Mouse (Mus musculus) midbrain, postnatal 0 days (tissue): ENCODE data around the gene Cox7a1. TPM values are rescaled to one million over a fixed set of nuclear protein-coding genes. Genes with fewer than 3 reads are reported as not detected.
A peak's percentile ranks its signal among the peaks of the same experiment; 100 is the strongest.

Experiments used
- ATAC-seq: fragments of 200-750 bp; cut with Nextera tagmentation; 2 replicates; pipeline ENCODE4 v1.8.0; 2017; ENCODE audit warnings: moderate number of reproducible peaks, mild to moderate bottlenecking, moderate TSS enrichment, moderate library complexity; ENCODE audit not compliant: low FRiP score
- DNase-seq: peaks from one replicate; pipeline ENCODE4 v3.0.0-alpha.2; 2015; ENCODE audit warnings: low spot score
- H3K27ac ChIP-seq: fragments of 300-500 bp; sonication (generic); 2 replicates; pipeline ENCODE4 v1.5.1; 2014; ENCODE audit warnings: low read depth, mild to moderate bottlenecking, low read length, mixed read lengths
- H3K27me3 ChIP-seq: fragments of 300-500 bp; sonication (generic); 2 replicates; pipeline ENCODE4 v1.6.1; 2014; ENCODE audit warnings: low read length, control low read depth, mixed read lengths; ENCODE audit not compliant: insufficient read depth
- H3K36me3 ChIP-seq: fragments of 300-500 bp; sonication (generic); 2 replicates; pipeline ENCODE4 v1.6.1; 2014; ENCODE audit warnings: low read length, control low read depth, mixed read lengths; ENCODE audit not compliant: insufficient read depth
- H3K4me1 ChIP-seq: fragments of 300-500 bp; sonication (generic); 2 replicates; pipeline ENCODE4 v1.6.1; 2014; ENCODE audit warnings: mild to moderate bottlenecking, control low read depth, antibody characterized with exemption, low read length, mixed read lengths; ENCODE audit not compliant: insufficient read depth
- H3K4me2 ChIP-seq: fragments of 300-500 bp; sonication (generic); 2 replicates; pipeline ENCODE4 v1.6.1; 2014; ENCODE audit warnings: low read depth, mild to moderate bottlenecking, low read length, mixed read lengths; ENCODE audit not compliant: poor library complexity, severe bottlenecking
- H3K4me3 ChIP-seq: fragments of 300-500 bp; sonication (generic); 2 replicates; pipeline ENCODE4 v1.5.1; 2014; ENCODE audit warnings: low read depth, mild to moderate bottlenecking, low read length, moderate library complexity
- H3K9ac ChIP-seq: fragments of 300-500 bp; sonication (generic); replicated peaks from 2 replicates; pipeline ENCODE4 v1.6.1; 2014; ENCODE audit warnings: mild to moderate bottlenecking, low read length, moderate library complexity, mixed read lengths; ENCODE audit not compliant: poor library complexity, severe bottlenecking
- H3K9me3 ChIP-seq: fragments of 300-500 bp; sonication (generic); 2 replicates; pipeline ENCODE4 v1.6.1; 2016; ENCODE audit warnings: low read length, control low read depth
- CTCF ChIP-seq: IDR thresholded peaks from 2 replicates; pipeline ENCODE4 v1.5.1; 2016; ENCODE audit warnings: antibody characterized with exemption, mild to moderate bottlenecking
- WGBS: fragments of 180-500 bp; shearing (Covaris S2); extraction: QIAGEN DNeasy Blood & Tissue Kit; methylation state at CpG from one replicate; pipeline ENCODE4 v1.1.7; 2014; 5-methylcytosine and 5-hydroxymethylcytosine counted together
- polyA plus RNA-seq: library from polyadenylated mRNA; unstranded; fragments of >200 nt; fragmentation: Nextera tagmentation; extraction: Ambion mirVana; gene quantifications from 2 replicates; pipeline ENCODE4 v1.2.1, GENCODE M21; 2015
- total RNA-seq: library from RNA; depleted of rRNA; stranded (reverse); fragments of >200 nt; gene quantifications from 2 replicates; pipeline ENCODE4 v1.2.3, GENCODE M21; 2014

The Cox7a1 gene
- total and polyA plus RNA-seq, 2 experiments from 2014 or later, result 8.8 TPM; not detected in 1

DNA sequence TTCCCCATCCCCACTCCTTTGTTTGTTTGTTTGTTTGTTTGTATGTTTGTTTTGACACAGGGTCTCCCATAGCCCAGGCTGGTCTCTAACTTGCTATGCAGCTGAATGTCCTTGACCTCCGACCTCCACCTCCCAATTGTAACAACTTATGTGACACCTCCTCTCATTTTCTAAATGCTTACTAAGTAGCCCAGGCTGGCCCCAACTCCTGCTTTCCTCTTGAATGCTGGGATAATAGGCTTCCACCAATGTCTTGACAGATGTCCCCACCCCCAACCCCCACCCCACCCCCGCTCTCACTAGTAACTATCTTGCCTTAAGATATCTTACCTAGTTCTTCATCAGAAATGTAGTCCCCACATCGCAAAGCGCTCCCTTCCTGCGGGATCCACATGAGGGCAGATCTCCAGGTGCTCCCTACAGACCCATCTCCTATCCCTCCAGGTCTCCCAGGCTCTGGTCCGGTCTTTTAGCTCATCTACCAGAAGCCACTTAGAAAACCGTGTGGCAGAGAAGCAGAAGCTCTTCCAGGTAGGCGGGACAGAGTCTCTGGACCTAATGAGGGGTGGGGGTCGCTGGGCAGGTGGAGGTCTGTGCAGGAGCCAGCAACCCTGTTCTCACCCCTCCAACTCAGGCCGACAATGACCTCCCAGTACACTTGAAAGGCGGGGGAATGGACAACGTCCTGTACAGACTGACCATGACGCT is 851 bp downstream of the Cox7a1 start:
- Histone ChIP-seq H3K27ac (no peak overlapping the region), H3K9ac (no peak overlapping the region), H3K4me3 (no peak overlapping the region), H3K9me3 (no peaks in the 10 kb centered on the region), H3K27me3 (no peaks in the 10 kb centered on the region), H3K36me3 (peaks cover 41% of the 10 kb centered on the region), H3K4me1 (no peaks in the 10 kb centered on the region), H3K4me2 (no peak overlapping the region)
- no peak for TF ChIP-seq CTCF
- DNase-seq (no peak), ATAC-seq (no peak)
- WGBS, result 79% methylated on average over 13 of the region's 13 CpGs

DNA sequence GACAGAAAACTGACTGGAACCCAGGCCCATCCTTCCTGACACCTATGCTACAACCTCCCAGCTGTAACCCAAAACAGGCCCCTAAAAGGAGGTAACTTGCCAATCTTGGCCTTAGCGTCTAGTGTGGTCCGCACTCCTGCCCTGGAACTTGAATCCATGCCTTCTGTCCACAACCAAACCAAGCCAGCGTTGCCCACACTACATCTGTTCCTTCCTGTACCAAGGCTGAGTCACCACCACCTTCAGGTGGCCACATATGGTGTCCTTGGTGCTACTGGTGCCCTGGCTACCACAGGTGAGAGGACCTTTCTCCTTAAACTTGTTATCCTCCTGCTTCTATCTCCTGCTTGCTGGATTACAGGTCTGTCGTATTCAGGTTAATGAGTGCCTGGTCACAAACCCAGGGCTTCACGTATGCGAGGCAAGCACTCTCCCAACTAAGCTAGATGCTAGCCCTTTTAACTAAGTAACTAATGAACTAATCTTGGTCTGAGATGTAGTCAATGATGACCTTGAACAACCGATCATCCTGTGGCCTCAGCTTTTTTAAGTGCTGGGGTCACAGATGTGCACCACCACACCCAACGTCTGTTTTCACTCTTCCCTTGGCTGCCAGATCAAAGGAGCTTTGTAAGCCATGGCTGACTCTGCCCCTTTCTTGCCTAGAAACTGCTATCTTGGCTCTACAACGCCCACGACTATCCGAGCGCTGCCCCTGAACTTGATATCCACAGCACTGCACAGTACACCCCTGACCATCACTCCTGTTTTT is 4.6 kb downstream of the Cox7a1 start:
- whole genome bisulfite sequencing, result 88% methylated on average over 12 of the region's 12 CpGs
- peaks cover 6% of the 10 kb centered on the region; the same call in 1 of the 2 replicates for H3K4me1 ChIP-seq
- H3K9me3 ChIP-seq, result no peaks in the 10 kb centered on the region
- no peaks in the 10 kb centered on the region for H3K27me3 ChIP-seq
- no peak for DNase-seq
- H3K4me2 ChIP-seq, result no peak overlapping the region
- no peak for TF ChIP-seq CTCF
- no peak overlapping the region for H3K4me3 ChIP-seq
- H3K27ac ChIP-seq, result no peak overlapping the region
- no peak for ATAC-seq
- H3K9ac ChIP-seq, result no peak overlapping the region
- peaks cover 54% of the 10 kb centered on the region for H3K36me3 ChIP-seq

DNA sequence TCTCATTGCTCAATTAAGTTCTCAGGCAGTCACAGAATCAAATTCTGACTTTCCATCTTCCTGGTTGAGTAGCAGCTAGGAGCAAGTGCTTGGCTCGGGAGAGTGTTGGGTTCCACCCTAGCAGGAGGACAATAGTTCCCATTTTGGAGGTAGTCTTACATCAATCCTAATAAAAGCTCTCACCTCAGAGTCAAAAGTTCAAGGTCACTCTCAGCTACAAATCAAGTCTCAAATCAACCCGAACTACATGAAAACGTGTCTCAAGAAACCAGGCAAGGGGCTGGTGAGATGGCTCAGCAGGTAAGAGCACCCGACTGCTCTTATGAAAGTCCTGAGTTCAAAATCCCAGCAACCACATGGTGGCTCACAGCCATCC is 5.2 kb downstream of the Cox7a1 start:
- TF ChIP-seq CTCF, result no peak
- Histone ChIP-seq H3K9ac (no peak overlapping the region), H3K36me3 (peaks cover 54% of the 10 kb centered on the region), H3K27ac (no peak overlapping the region), H3K4me2 (no peak overlapping the region), H3K9me3 (no peaks in the 10 kb centered on the region), H3K27me3 (no peaks in the 10 kb centered on the region), H3K4me3 (no peak overlapping the region), H3K4me1 (peaks cover 6% of the 10 kb centered on the region; the same call in 1 of the 2 replicates)
- no peak for ATAC-seq
- WGBS, result 87% methylated on average over 4 of the region's 4 CpGs
- DNase-seq, result no peak

DNA sequence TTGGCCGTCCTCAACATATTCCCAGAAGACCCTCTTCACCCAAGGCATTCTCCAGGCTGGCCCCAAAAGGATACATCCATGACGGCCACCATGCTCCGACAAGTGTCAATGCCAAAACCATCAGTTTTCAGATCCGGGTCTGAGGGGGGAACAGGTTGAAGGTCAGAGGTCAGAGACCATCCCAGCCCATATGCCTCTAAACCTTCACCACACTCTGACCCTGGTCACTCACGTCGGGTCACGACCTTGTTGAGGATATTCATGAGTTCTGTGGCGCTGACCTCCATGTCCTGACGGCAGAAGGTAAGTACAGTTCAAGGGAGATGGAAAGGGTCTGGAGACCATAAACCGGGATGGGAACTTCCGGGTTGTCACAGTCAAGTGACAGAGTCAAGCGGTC is 8.1 kb downstream of the Cox7a1 start:
- H3K9ac ChIP-seq, result no peak overlapping the region
- peaks cover 35% of the 10 kb centered on the region for H3K36me3 ChIP-seq
- H3K9me3 ChIP-seq, result no peaks in the 10 kb centered on the region
- no peak overlapping the region for H3K4me3 ChIP-seq
- ATAC-seq (no peak), DNase-seq (no peak)
- H3K27ac ChIP-seq, result no peak overlapping the region
- no peak overlapping the region for H3K4me2 ChIP-seq
- peaks cover 6% of the 10 kb centered on the region; the same call in 1 of the 2 replicates for H3K4me1 ChIP-seq
- no peaks in the 10 kb centered on the region for H3K27me3 ChIP-seq
- TF ChIP-seq CTCF, result no peak
- 90% methylated on average over 12 of the region's 12 CpGs for WGBS

DNA sequence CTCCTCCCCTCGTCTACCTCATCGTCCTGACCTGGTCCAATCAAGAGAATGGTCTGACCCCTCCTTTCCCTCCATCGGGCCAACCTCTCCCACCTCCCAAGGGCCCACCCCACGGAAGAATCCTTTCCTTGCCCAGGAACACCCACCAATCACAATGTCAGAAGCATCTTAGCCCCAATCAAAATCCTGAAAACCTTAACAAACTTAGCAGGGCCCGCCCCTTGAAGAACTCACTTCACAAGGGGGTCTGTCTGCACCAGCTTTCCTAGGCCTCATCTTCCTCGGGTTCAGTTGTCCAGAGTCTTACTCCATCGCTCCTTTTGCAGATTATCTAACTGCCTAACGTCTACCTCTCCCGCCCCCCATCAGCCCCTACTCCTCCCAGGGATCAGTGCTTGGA is 9.1 kb downstream of the Cox7a1 start:
- peak overlapping the region; percentile 53 for H3K4me2 ChIP-seq
- ATAC-seq, result no peak
- 17% methylated on average over 9 of the region's 9 CpGs for WGBS

More for the DNA sequence above, 9.1 kb downstream of the Cox7a1 start:
- H3K36me3 ChIP-seq, result peaks cover 26% of the 10 kb centered on the region
- DNase-seq, result no peak
- TF ChIP-seq CTCF, result no peak
- no peaks in the 10 kb centered on the region for H3K27me3 ChIP-seq
- peaks cover 6% of the 10 kb centered on the region; the same call in 1 of the 2 replicates for H3K4me1 ChIP-seq
- peak overlapping the region; percentile 75 for H3K4me3 ChIP-seq
- H3K27ac ChIP-seq, result peak overlapping the region; percentile 77; the same call in 1 of the 2 replicates
- peak overlapping the region; percentile 79 for H3K9ac ChIP-seq
- no peaks in the 10 kb centered on the region for H3K9me3 ChIP-seq
